Comparison of ENCODE assay signal across 7 mouse cellular contexts in the genomic region with DNA sequence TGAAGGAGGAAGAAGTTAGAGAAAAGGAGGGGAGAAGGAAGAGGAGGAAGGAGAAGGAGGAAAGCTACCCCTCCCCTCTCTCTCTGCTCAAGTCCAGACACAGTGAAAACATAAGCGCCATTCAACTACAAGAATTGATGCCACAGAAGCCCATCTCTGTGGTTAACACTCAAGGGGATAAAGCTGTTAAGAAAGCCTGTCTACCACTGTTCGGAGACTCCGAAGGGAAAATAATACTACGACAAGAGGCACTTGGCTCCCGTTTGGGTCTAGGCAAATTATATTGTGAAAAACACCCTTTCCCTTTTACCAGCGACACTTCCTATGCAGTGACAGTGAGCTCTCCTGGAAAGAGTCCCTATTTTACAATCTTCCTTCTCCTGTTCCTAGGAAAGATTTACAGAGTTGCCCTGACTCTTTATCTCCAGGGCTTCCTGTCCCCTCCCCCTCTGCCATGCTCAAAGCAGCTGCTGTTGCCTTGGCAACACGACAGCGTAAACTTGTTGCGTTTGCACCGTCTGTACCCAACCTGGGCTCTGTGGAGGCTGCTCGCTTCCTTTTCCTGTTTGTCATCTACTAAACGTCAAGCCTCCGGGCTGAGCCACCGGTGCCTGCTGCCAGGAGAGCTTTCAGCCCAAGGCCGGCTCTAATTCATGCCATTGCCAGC. TPM values are rescaled to one million over a fixed set of nuclear protein-coding genes. Genes with fewer than 3 reads are reported as not detected.
A peak's percentile ranks its signal among the peaks of the same experiment; 100 is the strongest.
DNase-seq lines count a peak whose midpoint lies in the region; ATAC-seq lines count a peak whose summit lies in the region.

No protein-coding gene starts in this region.

- DNase-seq in adrenal gland, adult 8-10 months = peak; percentile 85
- peak; percentile 47 for DNase-seq in gastrocnemius, postnatal 25 days
- peak; percentile 72 for DNase-seq in intestine, embryonic 14.5 days (ENCODE audit: low spot score)
- DNase-seq in left cerebral cortex, postnatal 14 days (ENCODE audit: low spot score in 2 of 2) = peak; percentile 87 to 94
- peak; percentile 38 for DNase-seq in skeletal muscle tissue, adult 2 months (ENCODE audit: low read depth, low spot score)

- H3K27me3 ChIP-seq in intestine, embryonic 14.5 days (replicated peaks; ENCODE audit: control insufficient read depth, insufficient read depth, low read length) = no peaks in the 10 kb centered on the region

- WGBS in intestine, embryonic 14.5 days = 4% methylated on average over 15 of the region's 15 CpGs

- H3K9me3 ChIP-seq in intestine, embryonic 14.5 days (ENCODE audit: control insufficient read depth, low read length) = no peaks in the 10 kb centered on the region

- peak; percentile 98 for ATAC-seq in common myeloid progenitor, adult 5-6 weeks (replicated peaks; ENCODE audit: low read depth, poor library complexity, severe bottlenecking)
- peak; percentile 70; the same call in 1 of the 2 replicates for ATAC-seq in intestine, embryonic 14.5 days (replicated peaks; ENCODE audit: low FRiP score, low TSS enrichment, low read depth)
- peak; percentile 99 for ATAC-seq in megakaryocyte progenitor cell, adult 5-6 weeks (replicated peaks; ENCODE audit: poor library complexity)

- peak overlapping the region; percentile 49 for H3K4me2 ChIP-seq in intestine, embryonic 14.5 days (ENCODE audit: low read length)

- H3K36me3 ChIP-seq in intestine, embryonic 14.5 days (ENCODE audit: control insufficient read depth, insufficient read depth, low read length) = no peaks in the 10 kb centered on the region

- H3K27ac ChIP-seq in intestine, embryonic 14.5 days (ENCODE audit: low read depth) = no peak overlapping the region

- 0 out of 2 replicates have a peak overlapping the region, but pooled peaks have one; percentile 25 for H3K9ac ChIP-seq in intestine, embryonic 14.5 days (ENCODE audit: low read length)

- intact Hi-C loops in left cerebral cortex, postnatal 14 days (cut with DNase I) = no loop called here

- H3K4me1 ChIP-seq in intestine, embryonic 14.5 days (replicated peaks; ENCODE audit: control insufficient read depth, insufficient read depth, low read length) = 0 out of 2 replicates have a peak, but pooled peaks cover 6% of the 10 kb centered on the region

- H3K4me3 ChIP-seq in intestine, embryonic 14.5 days (ENCODE audit: low read depth, low read length) = peak overlapping the region; percentile 29

RNA-seq across cellular contexts. Expression of a gene that starts 10.4 kb away (rescaled TPM):
- under 1 TPM; 0.07 to 0.25 (median 0.17) TPM for total RNA-seq in adrenal gland, adult 8-10 months (2022)
- 0.09 TPM in 1 of 2 replicates, not detected in the other for total RNA-seq in common myeloid progenitor, adult 5-6 weeks (2017)
- total RNA-seq in gastrocnemius, postnatal 25 days (2021) = under 1 TPM; 0.05 to 0.16 TPM
- polyA plus RNA-seq in intestine, embryonic 14.5 days (2014; fragmentation: Nextera tagmentation; extraction: Ambion mirVana) = 0.24 and 0.28 TPM in 2 replicates
- 10 to 100 TPM; 11.4 to 12.5 TPM for total RNA-seq in left cerebral cortex, postnatal 14 days (2021)
- not detected in 2 replicates for total RNA-seq in megakaryocyte progenitor cell, adult 5-6 weeks (2015)
- total RNA-seq in megakaryocyte progenitor cell, adult 5-6 weeks (2017) = not detected in 2 replicates

Comparison
In these comparisons a context has a peak if more than half of its experiments do, and no peak if none do; other contexts are left out.
1. DNase-seq: peak in every context shown above with its lines; median percentile 90 in left cerebral cortex, postnatal 14 days; 85 in adrenal gland, adult 8-10 months; 72 in intestine, embryonic 14.5 days; 47 in gastrocnemius, postnatal 25 days; 38 in skeletal muscle tissue, adult 2 months.
2. RNA of a gene that starts 10.4 kb away (total RNA-seq): 11.4 to 12.5 TPM in left cerebral cortex, postnatal 14 days; 0.07 to 0.25 TPM in adrenal gland, adult 8-10 months, 0.05 to 0.16 TPM in gastrocnemius, postnatal 25 days, 0.09 TPM in common myeloid progenitor, adult 5-6 weeks and not detected in megakaryocyte progenitor cell, adult 5-6 weeks; every median in the first group is over 4 times any median in the second.
3. Peak in every context shown above with its lines, with median percentiles within 50 percentile points of each other: ATAC-seq.